Mouse (Mus musculus) right cerebral cortex, postnatal 36 days (tissue): ENCODE measurements around the gene Gm28845.

Source experiments
- DNase-seq, 2 experiments: peaks; one replicate each; pipeline ENCODE4 v3.0.0; 2022; ENCODE audit warnings: low spot score in 2 of 2, mixed read lengths in 1 of 2

Gene Gm28845

GRCm38 (mm10) chr1:65119438-65119837 lies at the start of gene Gm28845:
TSS of gene Gm28845 (minus strand) at chr1:65119558.
- no peak for DNase-seq

DNA sequence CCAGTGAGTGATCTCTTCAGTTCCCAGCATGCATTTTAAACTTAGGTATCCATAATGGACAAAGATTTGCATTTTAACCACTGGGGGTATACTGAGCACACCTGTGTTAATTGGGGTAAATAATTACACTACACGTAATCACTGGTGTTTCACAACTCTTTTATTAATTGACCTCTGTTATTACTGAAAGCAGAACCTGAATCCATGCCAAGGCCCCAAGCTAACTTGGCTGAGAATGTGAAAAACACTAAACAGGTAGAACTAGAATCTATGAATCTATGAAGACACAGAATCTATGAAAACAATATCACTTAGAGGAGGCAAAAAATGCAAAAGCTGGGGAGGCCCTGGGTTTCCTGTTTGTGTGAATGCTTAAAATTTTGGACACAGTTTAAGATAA lies 48.1 kb upstream of the Gm28845 start:
- no peak for DNase-seq

DNA sequence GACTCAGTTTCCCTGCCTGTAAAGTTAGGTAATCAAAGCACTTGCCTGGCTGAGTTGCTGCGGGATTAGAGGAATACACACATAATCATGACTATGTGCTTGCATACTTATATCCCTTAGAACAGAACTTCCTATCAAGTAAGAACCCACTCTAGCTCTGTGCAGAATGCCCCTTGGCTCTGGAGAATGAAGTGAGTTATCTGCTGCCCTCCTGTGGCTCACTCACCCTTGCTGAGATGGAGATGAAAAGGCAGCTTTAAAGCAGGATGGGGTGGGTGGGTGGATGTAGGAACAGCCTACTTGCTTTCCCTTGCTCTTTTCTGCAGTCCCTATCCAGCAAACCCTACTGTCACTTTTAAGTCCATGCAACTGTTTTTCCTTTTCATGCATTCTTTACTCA lies 42.9 kb upstream of the Gm28845 start:
- no peak for DNase-seq

DNA sequence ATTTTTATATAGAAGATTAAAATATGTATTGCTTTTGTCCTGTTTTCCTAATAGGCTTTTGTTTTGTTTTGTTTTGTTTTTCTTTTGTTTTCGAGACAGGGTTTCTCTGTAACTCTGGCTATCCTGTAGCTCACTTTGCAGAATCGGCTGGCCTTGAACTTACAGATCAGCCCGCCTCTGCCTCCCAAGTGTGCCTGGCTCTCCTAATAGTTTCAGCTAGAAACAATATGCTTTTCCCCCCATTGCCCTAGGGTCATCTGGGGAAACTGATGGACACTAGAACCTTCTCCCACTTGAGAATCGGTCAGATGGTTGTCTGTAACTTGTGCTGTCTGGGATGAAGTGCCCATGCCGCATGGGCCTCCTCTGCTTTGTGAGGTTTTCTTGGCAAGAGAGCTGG lies 36.8 kb upstream of the Gm28845 start:
- DNase-seq, result no peak

GRCm38 (mm10) chr1:65154814-65155213 lies 35.5 kb upstream of the Gm28845 start:
- no peak for DNase-seq

GRCm38 (mm10) chr1:65147971-65148370 lies 28.6 kb upstream of the Gm28845 start:
- DNase-seq, result no peak

DNA sequence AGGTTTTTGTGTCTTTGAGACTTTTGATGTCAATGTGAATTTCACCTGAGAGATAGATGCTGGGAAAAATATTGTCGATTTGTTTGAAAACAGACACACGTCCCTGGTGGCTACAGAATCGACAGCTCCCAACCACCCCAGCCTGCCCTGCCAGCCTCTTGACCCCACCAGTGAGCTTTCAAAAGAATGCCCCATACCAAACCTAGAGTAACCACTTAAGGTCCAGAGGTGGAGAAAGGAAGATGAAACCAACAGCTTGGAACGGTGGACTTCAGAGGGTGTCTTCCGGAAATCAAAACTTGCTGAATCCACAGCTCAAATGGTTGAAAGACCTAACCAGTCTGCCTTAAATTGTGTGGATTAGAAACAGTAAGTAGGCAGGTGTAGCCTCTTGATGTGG lies 28.0 kb upstream of the Gm28845 start:
- DNase-seq, result no peak

DNA sequence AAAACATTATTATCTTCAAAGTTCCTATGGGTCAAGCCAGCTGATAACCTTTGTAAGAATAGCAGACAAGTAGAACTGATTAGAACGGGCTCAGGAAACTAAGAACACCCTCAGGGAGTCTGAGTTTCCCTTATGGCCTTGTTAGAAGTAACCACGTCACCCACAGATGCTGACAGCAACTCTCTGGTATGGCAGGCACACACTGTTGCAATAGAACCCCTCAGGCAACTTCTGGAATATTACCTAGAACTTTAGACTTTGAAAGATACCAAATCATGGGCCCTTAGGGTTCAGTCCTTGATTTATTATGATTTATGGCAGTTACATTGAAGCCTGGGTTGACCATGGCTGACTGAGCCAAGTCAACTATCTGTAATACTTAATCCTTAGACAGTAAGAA lies 27.2 kb upstream of the Gm28845 start:
- no peak for DNase-seq

DNA sequence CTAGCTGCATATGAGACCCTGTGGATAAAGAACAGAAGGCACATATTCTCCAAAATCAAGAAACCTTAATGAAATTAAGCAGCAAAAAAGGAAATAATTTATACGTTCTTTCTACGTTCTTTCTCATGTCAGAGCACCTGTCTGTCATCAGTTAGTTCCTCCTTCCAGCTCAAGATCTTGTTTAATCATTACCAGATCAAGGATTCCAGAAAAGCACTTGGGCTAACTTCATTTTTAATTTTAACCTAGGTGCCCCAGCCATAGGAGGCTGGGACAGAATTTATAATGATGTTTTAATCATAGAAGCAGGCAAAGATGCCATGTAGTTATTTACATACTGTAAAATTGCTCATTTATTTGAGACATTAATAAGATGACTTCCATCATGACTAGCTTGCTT lies 25.4 kb upstream of the Gm28845 start:
- no peak for DNase-seq

DNA sequence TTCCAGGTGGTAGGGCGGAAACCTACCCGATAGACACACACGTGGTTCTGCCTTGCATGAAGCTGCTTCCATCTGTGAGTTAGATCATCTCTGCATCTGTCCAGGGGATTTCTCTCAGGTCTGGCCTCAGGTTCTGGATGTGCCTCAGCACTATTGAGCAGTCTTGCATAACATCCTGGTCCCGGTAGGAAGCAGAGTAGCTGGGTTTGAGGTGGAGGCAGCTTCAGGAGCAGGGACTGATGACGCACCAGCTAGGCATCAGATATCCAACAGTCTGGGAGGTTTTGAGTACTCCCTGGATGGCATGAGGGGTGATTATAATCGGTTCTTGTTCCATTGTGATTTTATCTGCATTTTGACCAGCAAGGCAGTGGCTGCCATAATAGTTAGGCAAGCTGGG lies 18.2 kb upstream of the Gm28845 start:
- DNase-seq, result no peak

GRCm38 (mm10) chr1:65132833-65133232 lies 13.5 kb upstream of the Gm28845 start:
- no peak for DNase-seq

- DNase-seq, result no peak
Measured at GRCm38 (mm10) chr1:65131671-65132070, 12.3 kb upstream of the Gm28845 start.

DNA sequence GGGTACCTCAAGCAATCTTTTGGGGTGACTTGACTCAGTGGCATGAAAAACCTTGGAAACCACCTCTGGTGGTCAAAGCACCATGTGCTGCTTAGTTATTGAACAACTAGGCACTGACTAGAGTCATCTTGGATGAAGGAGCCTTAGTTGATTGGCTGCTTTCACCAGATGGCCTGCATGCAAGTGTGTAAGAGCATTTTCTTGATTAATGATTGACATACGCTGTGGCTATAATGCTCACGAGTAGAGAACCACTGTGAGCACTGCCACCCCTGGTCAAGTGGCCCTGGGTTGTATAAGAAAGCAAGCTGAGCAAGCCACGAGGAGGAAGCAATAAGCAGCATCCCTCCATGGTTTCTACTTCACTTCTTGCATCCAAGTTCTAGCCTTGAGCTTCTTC lies 10.9 kb upstream of the Gm28845 start:
- DNase-seq, result no peak

DNA sequence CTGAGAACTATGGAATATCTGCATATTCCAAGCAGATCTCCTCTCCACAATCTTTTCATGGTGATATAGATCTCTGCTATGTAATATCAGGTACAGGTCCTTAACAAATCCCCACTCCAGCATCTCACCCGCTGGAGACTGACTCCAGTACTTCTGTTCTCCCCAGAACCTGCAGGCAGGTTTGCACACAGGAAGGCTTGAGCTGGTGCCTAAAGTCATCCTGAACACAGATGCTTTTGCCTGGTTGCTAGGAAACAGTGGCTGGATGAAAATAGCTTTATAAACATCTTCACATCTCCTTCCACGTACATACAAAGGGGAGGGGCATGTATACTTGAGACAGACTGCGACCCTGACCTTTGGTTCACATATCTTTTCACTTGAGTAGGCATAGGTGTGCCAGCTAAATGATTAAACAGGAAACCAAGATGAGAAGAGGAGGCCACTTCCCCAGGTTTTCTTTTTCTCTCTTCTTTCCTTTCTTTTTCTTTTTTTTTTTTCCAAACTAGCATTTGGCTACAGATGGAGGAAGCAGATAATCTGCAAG lies 10.3 kb upstream of the Gm28845 start:
- no peak for DNase-seq

- peak in 1 of 2 experiments; percentile 5 for DNase-seq
Measured at GRCm38 (mm10) chr1:65122574-65123372, 3.4 kb upstream of the Gm28845 start, which contains the start of gene D630023F18Rik. TSS of gene D630023F18Rik (minus strand) at chr1:65123214.

DNA sequence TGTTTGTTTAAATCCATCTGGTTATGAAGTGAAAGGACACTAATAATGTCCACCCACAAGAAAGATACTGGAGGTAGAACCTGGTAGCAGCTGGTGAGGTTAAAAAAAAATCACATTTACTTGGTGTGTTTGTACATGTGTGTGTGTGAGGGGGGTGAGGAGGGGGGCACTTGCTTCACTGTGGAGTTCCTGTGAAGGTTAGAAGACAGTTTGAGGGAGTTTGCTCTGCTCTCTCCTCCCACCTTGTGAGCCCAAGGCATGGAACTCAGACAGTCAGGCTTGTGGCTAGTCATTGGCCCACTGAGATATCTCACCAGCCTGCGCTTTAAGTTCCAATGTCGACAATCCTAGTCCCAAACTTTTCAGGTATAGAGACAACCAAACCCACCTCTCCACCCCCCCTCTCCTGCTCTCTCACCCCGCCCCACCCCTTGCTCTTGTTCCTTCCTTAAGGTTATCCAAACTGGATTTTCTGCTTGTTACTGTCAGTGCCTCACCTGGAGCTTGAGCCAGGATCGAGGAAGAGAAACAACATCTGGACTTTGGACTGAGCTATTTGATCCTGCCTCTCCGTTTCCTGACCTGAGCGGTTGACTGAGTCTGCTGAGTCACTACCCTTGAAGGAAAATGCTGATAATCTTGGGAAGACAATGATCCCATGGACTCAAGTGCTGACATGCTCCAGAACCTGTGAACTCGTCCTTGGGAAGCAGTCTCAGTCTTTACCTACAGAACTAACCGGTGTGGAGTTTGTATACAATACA lies 1.0 kb downstream of the Gm28845 start:
- no peak for DNase-seq

- DNase-seq, result no peak
Measured at GRCm38 (mm10) chr1:65113536-65114172, 5.7 kb downstream of the Gm28845 start.

DNA sequence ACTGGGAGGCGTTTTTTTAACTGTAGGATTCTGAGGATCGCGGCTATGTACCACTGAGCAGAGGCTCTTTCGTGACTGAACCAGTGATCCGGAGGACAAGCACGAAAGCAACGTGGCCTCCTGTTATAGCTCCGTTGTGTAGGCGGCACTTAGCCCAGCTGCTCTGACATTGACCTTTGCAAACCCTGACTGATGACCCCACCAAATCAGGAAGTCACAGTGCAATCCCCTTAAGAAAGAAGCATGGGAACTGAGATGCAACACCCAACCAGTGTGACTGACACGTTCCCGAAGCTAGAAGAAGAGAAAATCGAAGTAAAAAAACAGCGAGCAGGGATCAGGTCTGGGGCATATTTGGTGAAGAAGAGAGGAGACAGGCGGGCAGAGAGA lies 6.6 kb downstream of the Gm28845 start:
- DNase-seq, result no peak

GRCm38 (mm10) chr1:65112031-65112806 lies 7.1 kb downstream of the Gm28845 start:
- DNase-seq, result peak; percentile 23 to 45

- no peak for DNase-seq
Measured at GRCm38 (mm10) chr1:65109756-65110435, 9.5 kb downstream of the Gm28845 start.

DNA sequence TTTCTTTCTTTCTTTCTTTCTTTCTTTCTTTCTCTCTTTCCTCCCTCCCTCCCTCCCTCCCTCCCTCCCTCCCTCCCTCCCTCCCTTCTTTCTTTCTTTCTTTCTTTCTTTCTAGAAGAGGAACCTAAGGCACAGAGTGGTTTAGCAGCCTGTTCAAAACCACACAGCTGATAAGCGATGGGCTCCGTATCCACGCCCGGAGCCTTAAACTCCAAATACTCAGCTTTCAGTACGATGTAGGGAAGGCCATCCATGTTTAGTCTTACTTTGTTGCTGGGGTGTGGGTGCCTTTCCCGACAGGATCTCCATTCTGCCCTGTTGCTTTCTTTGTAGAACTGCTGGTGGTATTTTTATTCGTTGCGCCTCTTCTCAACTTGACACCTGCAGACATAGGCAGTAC lies 10.2 kb downstream of the Gm28845 start:
- no peak for DNase-seq
